Mouse (Mus musculus): ENCODE results near the gene Zfp773. TPM values are rescaled to one million over a fixed set of nuclear protein-coding genes. Genes with fewer than 3 reads are reported as not detected.

The Zfp773 gene
- polyA plus RNA-seq (2015; fragmentation: Illumina TruSeq; extraction: RNeasy Lipid Tissue Mini Kit (QIAGEN cat#74804); ENCODE audit: low read depth, low replicate concordance) = 2.8 TPM

DNA sequence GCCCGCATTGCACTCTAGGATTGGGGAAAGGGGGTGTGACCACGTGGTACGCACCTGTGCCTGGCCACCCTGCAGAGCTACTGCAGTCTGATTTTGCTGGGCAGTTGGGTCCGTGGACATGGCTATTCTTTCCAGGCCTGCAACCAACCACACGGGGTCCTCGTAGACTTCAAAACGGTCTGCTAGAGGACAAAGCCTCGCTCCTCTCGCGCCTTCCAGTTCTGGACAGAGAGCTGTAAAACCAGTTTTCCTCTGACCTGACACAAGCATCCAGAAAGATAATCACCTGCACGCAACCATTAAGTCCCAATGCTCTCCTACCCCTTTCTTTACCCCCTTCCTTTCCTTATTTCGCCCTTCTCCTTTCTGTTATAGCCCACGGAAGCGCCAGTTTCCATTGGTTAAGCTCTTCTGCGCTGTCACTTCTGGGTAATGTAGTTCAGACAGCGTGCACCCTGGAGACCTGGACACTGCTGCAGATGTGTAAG, at the start of gene Zfp773:
Zfp773 (minus strand) TSS at position 377 of the 488 bp plus-strand sequence.

DNA sequence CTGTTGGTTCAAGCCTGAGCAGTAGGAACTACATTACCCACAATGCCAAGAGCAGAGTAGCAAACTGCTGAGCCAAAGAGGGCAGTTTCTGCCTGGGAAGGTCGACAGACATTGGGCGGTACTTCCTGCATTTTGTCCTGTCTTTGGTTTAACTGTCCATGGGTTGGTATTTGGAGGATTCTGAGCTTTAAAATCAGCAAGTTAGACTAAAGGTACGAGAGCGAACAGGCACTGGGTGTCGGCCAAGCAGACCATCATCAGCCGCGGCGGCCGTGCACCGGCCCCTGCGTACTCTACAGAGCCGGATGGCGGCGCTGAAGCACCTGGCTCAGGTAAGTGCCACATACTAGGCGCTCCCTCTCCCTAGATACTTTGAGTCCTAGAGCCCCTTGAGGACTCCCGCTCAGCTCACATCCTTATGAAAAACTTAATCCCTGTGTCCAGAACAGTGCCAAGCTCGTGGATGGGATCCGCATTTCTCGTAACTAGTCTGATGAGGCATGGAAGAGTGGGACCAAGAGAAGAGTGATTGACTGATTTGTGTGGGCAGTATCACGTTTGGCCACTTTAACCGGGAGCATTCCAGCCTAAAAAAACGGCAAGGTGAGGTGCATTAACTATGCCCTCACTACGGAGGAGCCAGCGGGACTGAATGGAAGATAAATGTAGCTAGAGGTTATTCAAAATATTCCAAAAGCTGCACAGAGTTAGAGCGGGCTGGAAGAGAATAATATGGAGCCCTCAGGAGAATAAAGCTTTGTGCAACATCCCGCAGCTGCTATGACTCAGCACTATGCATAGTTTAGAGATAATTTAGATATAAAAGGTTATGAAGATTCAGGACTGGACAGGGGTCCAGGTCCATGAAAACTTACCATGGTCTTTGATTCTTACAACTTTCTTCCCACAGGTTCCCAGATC, 34.9 kb upstream of the Zfp773 start, which contains the start of gene Zfp418:
Zfp418 (plus strand) TSS at position 104 of the 921 bp plus-strand sequence.

DNA sequence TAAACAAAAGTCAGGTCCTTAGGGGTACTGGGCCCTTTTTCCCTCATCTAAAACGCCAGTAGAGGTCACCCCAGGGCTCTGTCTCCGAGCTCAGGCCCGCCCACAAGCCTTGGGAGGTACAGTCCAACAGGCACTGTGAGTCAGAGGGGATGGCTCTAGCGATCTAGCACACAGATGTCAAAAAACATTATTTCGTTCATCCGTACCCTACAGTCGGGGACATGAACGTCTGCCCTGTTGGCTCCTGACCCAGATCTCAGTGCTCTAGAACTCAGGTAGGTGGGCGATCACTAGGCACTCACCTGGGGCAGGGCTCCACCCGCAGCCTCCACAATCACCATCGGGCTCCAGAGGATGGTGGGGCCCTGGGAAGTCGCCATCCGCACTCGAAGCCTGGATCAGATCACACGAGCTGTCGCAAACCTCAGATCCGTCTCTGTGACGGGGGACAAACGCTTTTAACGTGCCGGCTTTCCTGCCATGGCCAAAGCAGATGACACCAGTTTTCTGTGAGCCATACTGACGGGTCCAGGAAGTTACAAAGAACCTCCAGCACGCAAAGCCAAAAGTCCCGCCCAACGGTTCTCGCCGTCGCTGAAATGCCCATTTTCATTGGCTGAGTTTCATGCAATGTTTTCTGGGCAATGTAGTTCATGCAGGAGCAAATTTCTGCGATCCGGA, 15.5 kb downstream of the Zfp773 start, which contains the start of gene Zfp954:
Zfp954 (minus strand) TSS at position 568 of the 681 bp plus-strand sequence.

Other genes starting within 250 kb of the Zfp773 start
- not detected for gene Aurkc, start 141.5 kb downstream of the Zfp773 start, polyA plus RNA-seq (2015; fragmentation: Illumina TruSeq; extraction: RNeasy Lipid Tissue Mini Kit (QIAGEN cat#74804); ENCODE audit: low read depth, low replicate concordance)
- 18.4 TPM for gene Zfp954, start 15.3 kb downstream of the Zfp773 start, polyA plus RNA-seq (2015; fragmentation: Illumina TruSeq; extraction: RNeasy Lipid Tissue Mini Kit (QIAGEN cat#74804); ENCODE audit: low read depth, low replicate concordance)
- gene Zfp418, start 34.6 kb upstream of the Zfp773 start, polyA plus RNA-seq (2015; fragmentation: Illumina TruSeq; extraction: RNeasy Lipid Tissue Mini Kit (QIAGEN cat#74804); ENCODE audit: low read depth, low replicate concordance) = 3.2 TPM
- gene Zfp772, start 73.2 kb upstream of the Zfp773 start, polyA plus RNA-seq (2015; fragmentation: Illumina TruSeq; extraction: RNeasy Lipid Tissue Mini Kit (QIAGEN cat#74804); ENCODE audit: low read depth, low replicate concordance) = 11.8 TPM
- 5.3 TPM for gene Vmn2r29, start 110.6 kb upstream of the Zfp773 start, polyA plus RNA-seq (2015; fragmentation: Illumina TruSeq; extraction: RNeasy Lipid Tissue Mini Kit (QIAGEN cat#74804); ENCODE audit: low read depth, low replicate concordance)
- gene Gm45844, start 141.5 kb upstream of the Zfp773 start, polyA plus RNA-seq (2015; fragmentation: Illumina TruSeq; extraction: RNeasy Lipid Tissue Mini Kit (QIAGEN cat#74804); ENCODE audit: low read depth, low replicate concordance) = 12.4 TPM
- gene Clcn4, start 164.1 kb upstream of the Zfp773 start, polyA plus RNA-seq (2015; fragmentation: Illumina TruSeq; extraction: RNeasy Lipid Tissue Mini Kit (QIAGEN cat#74804); ENCODE audit: low read depth, low replicate concordance) = 126 TPM
- gene Vmn2r30, start 200.9 kb upstream of the Zfp773 start, polyA plus RNA-seq (2015; fragmentation: Illumina TruSeq; extraction: RNeasy Lipid Tissue Mini Kit (QIAGEN cat#74804); ENCODE audit: low read depth, low replicate concordance) = 0.04 TPM
- not detected for gene Gm45783, start 237.8 kb upstream of the Zfp773 start, polyA plus RNA-seq (2015; fragmentation: Illumina TruSeq; extraction: RNeasy Lipid Tissue Mini Kit (QIAGEN cat#74804); ENCODE audit: low read depth, low replicate concordance)